Mouse (Mus musculus): ENCODE data around the gene Cblb. TPM values are rescaled to one million over a fixed set of nuclear protein-coding genes. Genes with fewer than 3 reads are reported as not detected.

The Cblb gene
- polyA plus RNA-seq, 1 experiment from 2014 or later, result 15.3 TPM

DNA sequence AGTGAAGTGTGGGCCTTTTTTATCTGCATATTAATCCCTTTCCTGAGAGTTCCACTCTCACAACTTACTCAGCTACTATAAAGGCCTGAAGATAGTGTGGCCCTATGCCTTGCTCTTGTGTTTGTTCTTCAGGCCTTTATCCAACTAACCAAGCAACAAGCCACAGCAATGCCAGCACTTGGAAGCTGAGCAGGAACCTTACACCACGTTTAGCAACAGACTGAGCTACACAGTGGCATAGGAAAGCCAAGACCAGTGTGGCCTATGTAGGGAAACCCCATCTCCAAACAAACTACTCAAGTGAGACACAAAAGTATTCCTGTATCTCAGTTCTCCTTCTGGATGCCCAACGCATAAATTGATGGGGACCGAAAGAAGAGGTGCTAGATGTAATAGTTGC, 163.8 kb downstream of the Cblb start:
- Histone ChIP-seq H3K27me3 (ENCODE audit: insufficient read depth, low read length) (no peaks in the 10 kb centered on the region), H3K4me1 (ENCODE audit: insufficient read depth, low read length) (no peaks in the 10 kb centered on the region), H3K9me3 (ENCODE audit: low read length) (no peaks in the 10 kb centered on the region; the same call in none of the 2 replicates), H3K4me3 (ENCODE audit: low read length) (no peak overlapping the region), H3K4me2 (replicated peaks; ENCODE audit: low read depth, low read length) (no peak overlapping the region), H3K9ac (replicated peaks; ENCODE audit: low read length) (no peak overlapping the region), H3K27ac (ENCODE audit: low read length) (no peak overlapping the region), H3K36me3 (ENCODE audit: insufficient read depth, low read length) (peaks cover 48% of the 10 kb centered on the region)
- ATAC-seq (ENCODE audit: low FRiP score, low TSS enrichment), result no peak
- 83% methylated on average over 3 of the region's 3 CpGs for WGBS

DNA sequence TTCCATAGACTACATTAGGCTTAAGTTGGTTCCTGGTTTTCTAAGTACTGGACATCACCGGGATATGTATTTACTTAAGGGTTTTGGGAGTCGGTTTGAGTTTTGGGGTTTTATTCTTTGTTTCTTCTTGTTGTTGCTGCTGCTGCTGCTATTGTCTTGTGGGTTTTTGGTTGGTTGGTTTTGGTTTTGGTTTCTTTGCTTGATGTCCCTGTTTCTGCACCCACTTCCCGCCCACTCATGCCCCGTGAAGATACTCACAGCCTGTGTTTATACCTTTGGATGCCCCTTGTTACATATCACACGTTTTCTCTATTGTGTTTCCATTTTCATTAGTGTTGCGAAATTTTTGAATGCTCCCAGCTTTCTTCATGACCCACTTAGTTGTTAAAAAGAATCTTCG, 169.1 kb downstream of the Cblb start:
- no peak for ATAC-seq (ENCODE audit: low FRiP score, low TSS enrichment)
- no peaks in the 10 kb centered on the region; the same call in none of the 2 replicates for H3K9me3 ChIP-seq (ENCODE audit: low read length)
- H3K27me3 ChIP-seq (ENCODE audit: insufficient read depth, low read length), result no peaks in the 10 kb centered on the region
- H3K36me3 ChIP-seq (ENCODE audit: insufficient read depth, low read length), result peaks cover 25% of the 10 kb centered on the region
- H3K4me3 ChIP-seq (ENCODE audit: low read length), result no peak overlapping the region
- H3K9ac ChIP-seq (replicated peaks; ENCODE audit: low read length), result no peak overlapping the region
- no peak overlapping the region for H3K27ac ChIP-seq (ENCODE audit: low read length)
- 92% methylated on average over 7 of the region's 7 CpGs for WGBS
- no peak overlapping the region for H3K4me2 ChIP-seq (replicated peaks; ENCODE audit: low read depth, low read length)
- H3K4me1 ChIP-seq (ENCODE audit: insufficient read depth, low read length), result no peaks in the 10 kb centered on the region

DNA sequence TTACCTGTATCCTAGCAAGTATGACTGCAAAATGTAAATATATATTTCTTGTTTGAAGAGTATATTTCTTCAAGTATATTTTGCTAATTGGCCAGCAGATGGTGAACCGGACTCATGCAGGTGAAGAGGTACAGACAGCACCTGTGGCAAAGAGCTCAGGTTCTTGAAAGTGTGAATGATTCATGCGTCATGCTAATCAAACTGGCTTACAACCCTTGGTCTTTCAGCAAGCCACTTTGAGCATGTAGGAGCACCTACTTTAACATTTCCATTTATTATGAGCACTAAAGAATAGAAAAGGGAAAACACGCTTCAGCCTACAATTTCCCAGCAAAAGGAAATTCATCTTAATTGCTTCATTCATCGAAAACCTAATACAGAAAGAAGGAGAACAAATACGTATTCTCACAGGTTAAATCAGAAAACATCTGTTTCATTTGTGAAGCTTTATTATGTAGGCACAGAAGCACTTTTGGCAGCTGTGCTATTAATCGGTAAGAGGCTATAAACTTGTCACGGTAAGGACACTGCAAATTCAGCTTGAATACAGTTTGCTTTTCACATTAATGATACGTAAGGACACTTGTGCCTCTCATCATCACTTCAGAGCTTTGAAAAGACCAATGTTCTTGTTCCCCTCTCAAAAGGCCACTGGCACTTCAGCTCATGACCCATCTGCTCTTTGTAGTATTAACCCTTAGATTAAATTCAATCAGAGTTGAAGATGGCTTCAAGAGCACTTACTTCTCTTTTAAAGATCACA, 180.0 kb downstream of the Cblb start:
- Histone ChIP-seq H3K27me3 (ENCODE audit: insufficient read depth, low read length) (no peaks in the 10 kb centered on the region), H3K9ac (replicated peaks; ENCODE audit: low read length) (no peak overlapping the region), H3K36me3 (ENCODE audit: insufficient read depth, low read length) (peaks cover 8% of the 10 kb centered on the region; the same call in 1 of the 2 replicates), H3K4me2 (replicated peaks; ENCODE audit: low read depth, low read length) (no peak overlapping the region), H3K4me3 (ENCODE audit: low read length) (no peak overlapping the region), H3K4me1 (ENCODE audit: insufficient read depth, low read length) (no peaks in the 10 kb centered on the region), H3K9me3 (ENCODE audit: low read length) (no peaks in the 10 kb centered on the region), H3K27ac (ENCODE audit: low read length) (no peak overlapping the region)
- 76% methylated on average over 8 of the region's 8 CpGs for WGBS
- ATAC-seq (ENCODE audit: low FRiP score, low TSS enrichment), result no peak

DNA sequence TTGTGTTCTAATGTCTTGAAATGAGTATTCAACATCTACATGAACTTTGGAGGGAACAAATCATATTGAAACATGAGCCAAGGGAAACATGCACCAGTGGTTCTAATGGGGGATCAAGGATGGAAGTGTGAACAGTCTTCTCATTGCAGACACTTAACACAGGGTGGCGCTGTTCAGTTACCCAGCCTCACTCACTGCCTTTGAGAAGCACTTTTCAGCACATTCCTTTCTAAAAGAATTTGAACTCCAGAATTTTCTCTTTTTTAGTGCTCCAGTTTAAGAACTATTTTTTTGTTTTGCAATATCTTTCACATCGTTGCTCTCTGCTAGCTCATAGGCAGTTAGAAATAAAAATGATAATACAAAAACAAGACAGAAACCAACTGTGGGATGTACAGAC, 188.0 kb downstream of the Cblb start:
- Histone ChIP-seq H3K9me3 (ENCODE audit: low read length) (no peaks in the 10 kb centered on the region), H3K4me1 (ENCODE audit: insufficient read depth, low read length) (no peaks in the 10 kb centered on the region), H3K9ac (replicated peaks; ENCODE audit: low read length) (no peak overlapping the region), H3K4me3 (ENCODE audit: low read length) (no peak overlapping the region), H3K27me3 (ENCODE audit: insufficient read depth, low read length) (no peaks in the 10 kb centered on the region), H3K4me2 (replicated peaks; ENCODE audit: low read depth, low read length) (no peak overlapping the region), H3K36me3 (ENCODE audit: insufficient read depth, low read length) (no peaks in the 10 kb centered on the region), H3K27ac (ENCODE audit: low read length) (no peak overlapping the region)
- peak; percentile 74; the same call in 1 of the 2 replicates for ATAC-seq (ENCODE audit: low FRiP score, low TSS enrichment)
- WGBS, result 18% methylated on average over 2 of the region's 2 CpGs

DNA sequence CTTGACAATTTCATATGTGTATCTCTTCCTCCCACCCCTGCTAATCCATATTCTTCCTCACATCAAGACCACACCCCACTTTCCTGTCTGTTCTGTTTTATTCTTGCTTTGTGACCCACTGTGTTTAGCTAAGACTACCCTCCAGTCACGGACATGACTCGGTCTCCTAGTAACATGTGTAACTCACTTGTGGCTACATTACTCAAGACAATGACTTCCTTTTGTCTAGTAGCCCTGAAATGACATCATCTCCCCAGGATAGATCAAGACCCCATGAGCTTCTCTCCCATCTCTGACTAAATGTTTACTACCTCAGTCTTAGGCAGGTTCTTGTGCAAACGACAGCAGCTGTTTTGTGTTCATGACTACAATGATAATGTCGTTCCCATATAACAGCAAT, 191.9 kb downstream of the Cblb start:
- WGBS, result 75% methylated on average over 4 of the region's 4 CpGs
- H3K9me3 ChIP-seq (ENCODE audit: low read length), result no peaks in the 10 kb centered on the region
- ATAC-seq (ENCODE audit: low FRiP score, low TSS enrichment), result no peak

DNA sequence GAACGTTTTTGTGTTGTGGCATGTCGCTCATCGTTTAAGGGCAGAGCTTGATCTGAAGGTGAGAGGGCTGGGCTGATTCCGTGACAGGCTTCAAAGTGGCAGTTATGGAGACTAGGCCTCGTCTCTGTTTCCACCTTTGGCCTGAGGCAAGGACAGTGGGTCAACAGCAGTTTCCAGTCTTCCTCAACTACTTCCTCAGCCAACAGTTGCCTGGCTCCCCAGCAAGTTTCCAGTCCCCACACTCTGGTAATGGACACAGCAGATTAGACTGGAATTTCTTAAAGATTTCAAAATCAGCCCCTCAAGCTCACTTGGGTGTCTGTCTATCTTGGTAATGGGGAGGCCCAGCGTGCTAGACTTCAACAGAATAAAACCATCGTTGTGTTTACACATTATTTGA, 198.4 kb downstream of the Cblb start:
- 68% methylated on average over 7 of the region's 7 CpGs for WGBS
- H3K4me3 ChIP-seq (ENCODE audit: low read length), result no peak overlapping the region
- H3K9me3 ChIP-seq (ENCODE audit: low read length), result no peaks in the 10 kb centered on the region
- no peak overlapping the region for H3K27ac ChIP-seq (ENCODE audit: low read length)
- H3K4me1 ChIP-seq (ENCODE audit: insufficient read depth, low read length), result no peaks in the 10 kb centered on the region
- H3K4me2 ChIP-seq (replicated peaks; ENCODE audit: low read depth, low read length), result no peak overlapping the region
- no peak for ATAC-seq (ENCODE audit: low FRiP score, low TSS enrichment)
- H3K9ac ChIP-seq (replicated peaks; ENCODE audit: low read length), result no peak overlapping the region
- H3K27me3 ChIP-seq (ENCODE audit: insufficient read depth, low read length), result no peaks in the 10 kb centered on the region
- no peaks in the 10 kb centered on the region for H3K36me3 ChIP-seq (ENCODE audit: insufficient read depth, low read length)

More for the DNA sequence above, 191.9 kb downstream of the Cblb start:
- Histone ChIP-seq H3K9ac (replicated peaks; ENCODE audit: low read length) (no peak overlapping the region), H3K36me3 (ENCODE audit: insufficient read depth, low read length) (no peaks in the 10 kb centered on the region), H3K27ac (ENCODE audit: low read length) (no peak overlapping the region), H3K4me3 (ENCODE audit: low read length) (no peak overlapping the region), H3K4me1 (ENCODE audit: insufficient read depth, low read length) (no peaks in the 10 kb centered on the region), H3K27me3 (ENCODE audit: insufficient read depth, low read length) (no peaks in the 10 kb centered on the region), H3K4me2 (replicated peaks; ENCODE audit: low read depth, low read length) (no peak overlapping the region)

DNA sequence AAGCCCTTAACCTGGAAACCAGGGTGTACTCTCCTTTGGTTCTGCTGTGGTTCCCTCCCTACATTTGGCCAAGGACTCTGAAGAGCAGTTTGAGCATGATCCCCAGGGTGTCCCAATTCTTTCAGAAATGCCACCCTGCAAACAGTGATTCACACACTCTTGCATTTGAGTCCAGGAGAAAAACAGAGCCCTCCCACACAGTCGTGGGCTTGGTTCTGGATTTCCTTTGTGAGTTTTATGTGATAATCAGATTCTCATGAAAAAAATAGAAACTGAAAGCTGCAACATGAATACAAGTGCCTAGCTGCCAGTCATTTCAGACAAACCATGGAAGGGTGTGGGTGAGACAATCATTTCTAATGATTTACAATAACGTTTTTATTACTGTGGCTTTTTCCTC, 198.9 kb downstream of the Cblb start:
- no peaks in the 10 kb centered on the region for H3K27me3 ChIP-seq (ENCODE audit: insufficient read depth, low read length)
- no peaks in the 10 kb centered on the region for H3K4me1 ChIP-seq (ENCODE audit: insufficient read depth, low read length)
- H3K4me2 ChIP-seq (replicated peaks; ENCODE audit: low read depth, low read length), result no peak overlapping the region
- H3K27ac ChIP-seq (ENCODE audit: low read length), result no peak overlapping the region
- H3K4me3 ChIP-seq (ENCODE audit: low read length), result no peak overlapping the region
- 57% methylated on average over 2 of the region's 2 CpGs for WGBS
- no peaks in the 10 kb centered on the region for H3K36me3 ChIP-seq (ENCODE audit: insufficient read depth, low read length)
- no peak overlapping the region for H3K9ac ChIP-seq (replicated peaks; ENCODE audit: low read length)
- H3K9me3 ChIP-seq (ENCODE audit: low read length), result no peaks in the 10 kb centered on the region
- ATAC-seq (ENCODE audit: low FRiP score, low TSS enrichment), result no peak

DNA sequence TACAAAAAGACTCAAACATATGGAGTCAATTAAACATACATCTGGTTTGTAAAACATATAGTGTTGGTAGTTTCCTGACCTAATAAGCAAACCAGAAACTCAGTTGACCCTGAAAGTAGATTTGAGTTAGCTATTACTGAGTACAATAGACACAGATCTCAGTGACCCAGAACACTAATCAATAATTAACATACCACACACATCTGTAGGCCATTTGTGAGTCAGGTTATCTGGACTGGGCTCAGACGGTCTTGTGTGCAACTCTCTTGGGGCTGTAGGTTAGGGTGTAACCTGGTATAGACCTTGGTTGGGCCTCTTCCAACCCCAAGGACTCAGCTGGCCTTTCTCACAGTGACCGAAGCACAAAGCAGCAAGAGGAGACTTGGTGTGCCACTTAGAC, 211.1 kb downstream of the Cblb start:
- Histone ChIP-seq H3K4me2 (replicated peaks; ENCODE audit: low read depth, low read length) (no peak overlapping the region), H3K4me3 (ENCODE audit: low read length) (no peak overlapping the region), H3K27me3 (ENCODE audit: insufficient read depth, low read length) (no peaks in the 10 kb centered on the region), H3K4me1 (ENCODE audit: insufficient read depth, low read length) (0 out of 2 replicates have a peak, but pooled peaks cover 2% of the 10 kb centered on the region), H3K27ac (ENCODE audit: low read length) (peak overlapping the region; percentile 76), H3K36me3 (ENCODE audit: insufficient read depth, low read length) (no peaks in the 10 kb centered on the region), H3K9me3 (ENCODE audit: low read length) (no peaks in the 10 kb centered on the region), H3K9ac (replicated peaks; ENCODE audit: low read length) (no peak overlapping the region)
- peak; percentile 93 for ATAC-seq (ENCODE audit: low FRiP score, low TSS enrichment)
- WGBS, result 58% methylated on average over 2 of the region's 2 CpGs

DNA sequence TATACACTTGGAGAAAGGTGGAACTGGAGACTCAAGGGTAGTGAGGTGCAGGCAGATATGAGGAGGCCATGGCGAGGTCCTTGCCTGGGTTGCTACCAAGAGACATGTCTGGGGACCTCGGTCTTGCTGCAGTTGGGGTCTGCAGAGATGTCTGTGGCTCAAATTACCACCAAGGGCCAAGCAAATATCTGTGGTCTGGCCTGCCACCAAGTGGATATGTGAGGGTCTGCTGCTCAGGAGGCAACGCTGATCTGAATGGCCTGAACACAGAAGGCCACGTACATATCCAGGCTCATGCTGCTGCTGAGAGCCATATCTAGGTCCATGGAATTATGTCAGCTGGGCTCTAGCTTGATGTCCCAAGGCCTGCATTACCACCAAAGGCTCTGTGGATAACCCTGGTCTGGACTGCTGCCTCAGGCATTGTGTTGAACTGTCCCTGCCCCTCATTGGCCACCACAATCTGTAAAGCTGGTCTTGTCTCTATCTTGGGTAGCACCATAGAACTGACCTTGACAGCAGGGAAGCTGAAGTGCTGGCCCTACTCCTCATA, 212.5 kb downstream of the Cblb start:
- Histone ChIP-seq H3K27me3 (ENCODE audit: insufficient read depth, low read length) (no peaks in the 10 kb centered on the region), H3K9me3 (ENCODE audit: low read length) (no peaks in the 10 kb centered on the region), H3K36me3 (ENCODE audit: insufficient read depth, low read length) (no peaks in the 10 kb centered on the region), H3K4me1 (ENCODE audit: insufficient read depth, low read length) (0 out of 2 replicates have a peak, but pooled peaks cover 2% of the 10 kb centered on the region), H3K9ac (replicated peaks; ENCODE audit: low read length) (no peak overlapping the region), H3K4me3 (ENCODE audit: low read length) (no peak overlapping the region), H3K4me2 (replicated peaks; ENCODE audit: low read depth, low read length) (no peak overlapping the region), H3K27ac (ENCODE audit: low read length) (no peak overlapping the region)
- 75% methylated on average over 4 of the region's 4 CpGs for WGBS
- 0 out of 2 replicates have a peak, but pooled peaks have one; percentile 21 for ATAC-seq (ENCODE audit: low FRiP score, low TSS enrichment)

DNA sequence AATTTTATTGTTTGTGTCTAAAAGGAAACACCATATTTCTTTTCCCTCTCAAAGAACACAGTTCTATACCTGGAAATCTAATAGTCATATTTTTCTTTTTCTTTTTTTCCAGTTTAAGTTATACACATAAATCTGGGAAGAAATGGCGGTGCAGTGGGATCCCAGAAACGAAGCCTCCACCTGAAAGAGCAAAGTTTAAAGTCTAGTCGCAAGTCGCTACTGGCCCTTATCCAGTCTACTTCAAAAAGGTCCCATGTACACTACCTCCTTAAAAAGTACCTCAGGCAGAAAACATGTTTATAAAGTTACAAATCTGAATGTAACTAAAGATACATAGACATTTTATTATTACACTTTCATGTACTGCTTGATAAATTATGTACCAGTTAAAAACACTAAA, 219.2 kb downstream of the Cblb start:
- no peaks in the 10 kb centered on the region for H3K9me3 ChIP-seq (ENCODE audit: low read length)
- no peak overlapping the region for H3K4me3 ChIP-seq (ENCODE audit: low read length)
- H3K9ac ChIP-seq (replicated peaks; ENCODE audit: low read length), result no peak overlapping the region
- no peak overlapping the region for H3K4me2 ChIP-seq (replicated peaks; ENCODE audit: low read depth, low read length)
- 85% methylated on average over 4 of the region's 4 CpGs for WGBS
- H3K27ac ChIP-seq (ENCODE audit: low read length), result no peak overlapping the region
- peaks cover 4% of the 10 kb centered on the region; the same call in 1 of the 2 replicates for H3K36me3 ChIP-seq (ENCODE audit: insufficient read depth, low read length)
- no peak for ATAC-seq (ENCODE audit: low FRiP score, low TSS enrichment)
- H3K27me3 ChIP-seq (ENCODE audit: insufficient read depth, low read length), result no peaks in the 10 kb centered on the region
- no peaks in the 10 kb centered on the region for H3K4me1 ChIP-seq (ENCODE audit: insufficient read depth, low read length)

All from kidney, embryonic 16.5 days (tissue).